ENCODE assay signal across 22 mouse cellular contexts in genomic region chr17:77200671-77201070, GRCm38 (mm10).
DNase-seq lines count a peak whose midpoint lies in the region; ATAC-seq and TF ChIP-seq lines count a peak whose summit lies in the region.
"Had no signal": no experiment of that assay in that cellular context is flagged by ENCODE, and none has a peak within 500 bp of the region (broad histone marks: within the 10 kb centered on the region; RNA-seq: fewer than 3 reads in every experiment).

No protein-coding gene starts in this region.

- H3K36me3 ChIP-seq in forebrain, postnatal 0 days (ENCODE audit: insufficient read depth) = no peaks in the 10 kb centered on the region
- no peaks in the 10 kb centered on the region for H3K36me3 ChIP-seq in forebrain, embryonic 14.5 days (ENCODE audit: control insufficient read depth, insufficient read depth, low read length)
- H3K36me3 ChIP-seq in limb, embryonic 12.5 days = no peaks in the 10 kb centered on the region
- no peaks in the 10 kb centered on the region for H3K36me3 ChIP-seq in limb, embryonic 10.5 days
- no peaks in the 10 kb centered on the region for H3K36me3 ChIP-seq in limb, embryonic 14.5 days (ENCODE audit: control insufficient read depth, insufficient read depth, low read length)
- H3K36me3 ChIP-seq: embryonic facial prominence, embryonic 10.5 days; forebrain, embryonic 10.5 days; forebrain, embryonic 15.5 days; G1E; heart, embryonic 13.5 days; hindbrain, embryonic 15.5 days had no signal

- H3K27me3 ChIP-seq in forebrain, postnatal 0 days (ENCODE audit: insufficient read depth, low read length) = no peaks in the 10 kb centered on the region
- H3K27me3 ChIP-seq in forebrain, embryonic 14.5 days (replicated peaks; ENCODE audit: control insufficient read depth, insufficient read depth, low read length) = no peaks in the 10 kb centered on the region
- no peaks in the 10 kb centered on the region for H3K27me3 ChIP-seq in limb, embryonic 12.5 days
- H3K27me3 ChIP-seq in limb, embryonic 10.5 days (ENCODE audit: low read depth, poor library complexity, severe bottlenecking) = no peaks in the 10 kb centered on the region
- H3K27me3 ChIP-seq in limb, embryonic 14.5 days (ENCODE audit: control insufficient read depth, insufficient read depth, low read length) = no peaks in the 10 kb centered on the region
- H3K27me3 ChIP-seq: forebrain, embryonic 15.5 days; heart, embryonic 13.5 days; hindbrain, embryonic 15.5 days had no signal

- H3K9me3 ChIP-seq in forebrain, postnatal 0 days (ENCODE audit: low read length) = no peaks in the 10 kb centered on the region
- H3K9me3 ChIP-seq in forebrain, embryonic 14.5 days (replicated peaks; ENCODE audit: control insufficient read depth, low read length) = no peaks in the 10 kb centered on the region
- H3K9me3 ChIP-seq in limb, embryonic 12.5 days = no peaks in the 10 kb centered on the region
- H3K9me3 ChIP-seq in limb, embryonic 10.5 days (replicated peaks) = no peaks in the 10 kb centered on the region
- no peaks in the 10 kb centered on the region for H3K9me3 ChIP-seq in limb, embryonic 14.5 days (ENCODE audit: control insufficient read depth, low read length)
- H3K9me3 ChIP-seq: embryonic facial prominence, embryonic 10.5 days; forebrain, embryonic 10.5 days; forebrain, embryonic 15.5 days; heart, embryonic 13.5 days; hindbrain, embryonic 15.5 days had no signal

- H3K9ac ChIP-seq in forebrain, postnatal 0 days = no peak overlapping the region
- no peak overlapping the region for H3K9ac ChIP-seq in forebrain, embryonic 14.5 days (ENCODE audit: low read length)
- H3K9ac ChIP-seq in limb, embryonic 12.5 days (replicated peaks) = no peak overlapping the region
- no peak overlapping the region for H3K9ac ChIP-seq in limb, embryonic 14.5 days (ENCODE audit: low read depth, low read length, severe bottlenecking)
- H3K9ac ChIP-seq: forebrain, embryonic 15.5 days; heart, embryonic 13.5 days; hindbrain, embryonic 15.5 days had no signal

- ATAC-seq in forebrain, postnatal 0 days = peak; percentile 81
- no peak for ATAC-seq in forebrain, embryonic 14.5 days
- peak; percentile 84; the same call in 1 of the 2 replicates for ATAC-seq in limb, embryonic 12.5 days (ENCODE audit: insufficient number of reproducible peaks, insufficient read depth, low FRiP score, low TSS enrichment, low read depth)
- peak; percentile 70 for ATAC-seq in limb, embryonic 14.5 days (ENCODE audit: low FRiP score, low read depth)
- ATAC-seq: CD4-positive, CD25-positive, alpha-beta regulatory T cell, adult 4 months; forebrain, embryonic 15.5 days had no signal

- 63% methylated on average over 1 of the region's 1 CpGs for WGBS in forebrain, postnatal 0 days
- 81% methylated on average over 1 of the region's 1 CpGs for WGBS in forebrain, embryonic 14.5 days
- WGBS in limb, embryonic 12.5 days = 77% methylated on average over 1 of the region's 1 CpGs
- WGBS in limb, embryonic 10.5 days = 80% methylated on average over 1 of the region's 1 CpGs
- WGBS in limb, embryonic 14.5 days = 52% methylated on average over 1 of the region's 1 CpGs

- no peaks in the 10 kb centered on the region for H3K4me1 ChIP-seq in forebrain, postnatal 0 days (ENCODE audit: insufficient read depth)
- H3K4me1 ChIP-seq in forebrain, embryonic 14.5 days (ENCODE audit: control insufficient read depth, insufficient read depth, low read length) = no peaks in the 10 kb centered on the region
- no peaks in the 10 kb centered on the region for H3K4me1 ChIP-seq in limb, embryonic 12.5 days (replicated peaks)
- no peaks in the 10 kb centered on the region for H3K4me1 ChIP-seq in limb, embryonic 10.5 days
- H3K4me1 ChIP-seq in limb, embryonic 14.5 days (ENCODE audit: control insufficient read depth, insufficient read depth, low read length) = no peaks in the 10 kb centered on the region
- H3K4me1 ChIP-seq: embryonic facial prominence, embryonic 10.5 days; forebrain, embryonic 10.5 days; forebrain, embryonic 15.5 days; heart, embryonic 13.5 days; hindbrain, embryonic 15.5 days had no signal

- no peak overlapping the region for H3K4me3 ChIP-seq in forebrain, postnatal 0 days (ENCODE audit: low read depth, low read length)
- H3K4me3 ChIP-seq in forebrain, embryonic 14.5 days (ENCODE audit: low read depth, low read length) = no peak overlapping the region
- H3K4me3 ChIP-seq in limb, embryonic 12.5 days (replicated peaks) = no peak overlapping the region
- H3K4me3 ChIP-seq in limb, embryonic 10.5 days = no peak overlapping the region
- no peak overlapping the region for H3K4me3 ChIP-seq in limb, embryonic 14.5 days (replicated peaks; ENCODE audit: low read length)
- H3K4me3 ChIP-seq: embryonic facial prominence, embryonic 10.5 days; erythroblast, embryonic 14.5 days; forebrain, embryonic 10.5 days; forebrain, embryonic 15.5 days; heart, embryonic 13.5 days; hindbrain, embryonic 15.5 days had no signal

- H3K27ac ChIP-seq in forebrain, postnatal 0 days (ENCODE audit: low read depth, low read length) = no peak overlapping the region
- H3K27ac ChIP-seq in forebrain, embryonic 14.5 days (ENCODE audit: low read depth, low read length) = no peak overlapping the region
- H3K27ac ChIP-seq in limb, embryonic 12.5 days = no peak overlapping the region
- no peak overlapping the region for H3K27ac ChIP-seq in limb, embryonic 10.5 days
- no peak overlapping the region for H3K27ac ChIP-seq in limb, embryonic 14.5 days (replicated peaks; ENCODE audit: low read depth, low read length)
- H3K27ac ChIP-seq: embryonic facial prominence, embryonic 10.5 days; forebrain, embryonic 10.5 days; forebrain, embryonic 15.5 days; heart, embryonic 13.5 days; hindbrain, embryonic 15.5 days had no signal

- TF ChIP-seq CTCF in forebrain, postnatal 0 days (IDR thresholded peaks at IDR 0.05; ENCODE audit: low read depth) = no peak

- H3K4me2 ChIP-seq in forebrain, postnatal 0 days (ENCODE audit: low read depth) = no peak overlapping the region
- no peak overlapping the region for H3K4me2 ChIP-seq in forebrain, embryonic 14.5 days (ENCODE audit: low read length)
- H3K4me2 ChIP-seq in limb, embryonic 12.5 days = no peak overlapping the region
- no peak overlapping the region for H3K4me2 ChIP-seq in limb, embryonic 14.5 days (replicated peaks; ENCODE audit: low read depth, low read length, severe bottlenecking)
- H3K4me2 ChIP-seq: forebrain, embryonic 15.5 days; heart, embryonic 13.5 days; hindbrain, embryonic 15.5 days had no signal

- TF ChIP-seq POLR2A in limb, embryonic 14.5 days (IDR thresholded peaks at IDR 0.05; ENCODE audit: borderline replicate concordance, extremely low read depth, insufficient read depth, insufficient read length) = no peak

- peak; percentile 1 for DNase-seq in forebrain, postnatal 0 days
- DNase-seq in forebrain, embryonic 14.5 days (ENCODE audit: low spot score) = no peak
- no peak for DNase-seq in limb, embryonic 10.5 days (ENCODE audit: low spot score)
- DNase-seq in limb, embryonic 14.5 days (ENCODE audit: low spot score) = peak; percentile 26
- DNase-seq in cerebellum, adult 11-12 months = no peak
- DNase-seq in adrenal gland, adult 18-20 months (ENCODE audit: low spot score in 2 of 2) = no peak
- DNase-seq: adrenal gland, postnatal 14 days; B cell, adult 2 months; cerebellum, adult 2 months; cerebellum, postnatal 10 days; gastrocnemius, postnatal 36 days; heart, adult 11 months; heart, postnatal 36 days had no signal

Comparison
In these comparisons a context has a peak if more than half of its experiments do, and no peak if none do; other contexts are left out.
1. DNase-seq: peak in forebrain, postnatal 0 days (single experiment) and limb, embryonic 14.5 days (single experiment); none in forebrain, embryonic 14.5 days (single experiment), limb, embryonic 10.5 days (single experiment), cerebellum, adult 11-12 months (single experiment) and adrenal gland, adult 18-20 months (0 of 2).